Mouse (Mus musculus): ENCODE measurements around the gene Dnaaf5.

- no peak for TF ChIP-seq ZC3H11A (IDR thresholded peaks at IDR 0.05; ENCODE audit: borderline replicate concordance, low read depth, low read length)
- TF ChIP-seq ZNF384 (IDR thresholded peaks at IDR 0.05; ENCODE audit: low read depth, low read length), result no peak
- no peak for TF ChIP-seq MAFK (IDR thresholded peaks at IDR 0.05; ENCODE audit: insufficient read depth, low read depth, low read length)
Observed at GRCm38 (mm10) chr5:139215184-139215583, 65.2 kb downstream of the Dnaaf5 start.

Measured in ES-E14 (cell line).